Mouse (Mus musculus) ES-E14 (cell line): ENCODE results near the gene Shank3.

Experiments used
- CHD2 ChIP-seq: IDR thresholded peaks from 2 replicates; pipeline ENCODE4 v1.6.1; 2014; ENCODE audit warnings: mild to moderate bottlenecking, low read depth, low read length, inconsistent platforms
- HCFC1 ChIP-seq: IDR thresholded peaks from 2 replicates; pipeline ENCODE4 v1.6.1; 2012; ENCODE audit warnings: low read length, inconsistent platforms, borderline replicate concordance; ENCODE audit not compliant: insufficient read depth
- ZC3H11A ChIP-seq: IDR thresholded peaks from 2 replicates; pipeline ENCODE4 v1.6.1; 2012; ENCODE audit warnings: low read depth, mild to moderate bottlenecking, inconsistent platforms, low read length, borderline replicate concordance
- ZNF384 ChIP-seq: IDR thresholded peaks from 2 replicates; pipeline ENCODE4 v1.6.1; 2012; ENCODE audit warnings: low read depth, low read length, inconsistent platforms

- TF ChIP-seq ZC3H11A (no peak), ZNF384 (no peak), CHD2 (no peak), HCFC1 (no peak)
These were observed 83.1 kb downstream of the Shank3 start for GRCm38 (mm10) chr15:89582494-89582893.
